Mouse (Mus musculus): Measurements from ENCODE around the gene Klhdc8b. TPM values are rescaled to one million over a fixed set of nuclear protein-coding genes. Genes with fewer than 3 reads are reported as not detected.

Klhdc8b gene
- polyA plus RNA-seq, 1 experiment from 2014 or later = 12.5 TPM

GRCm38 (mm10) chr9:108480813-108481519 lies 19.6 kb upstream of the Klhdc8b start:
- Histone ChIP-seq H3K4me2 (no peak overlapping the region), H3K9ac (no peak overlapping the region), H3K27me3 (peaks cover 24% of the 10 kb centered on the region), H3K9me3 (replicated peaks) (no peaks in the 10 kb centered on the region), H3K27ac (replicated peaks) (no peak overlapping the region), H3K4me1 (replicated peaks) (peaks cover 20% of the 10 kb centered on the region), H3K4me3 (replicated peaks) (no peak overlapping the region), H3K36me3 (replicated peaks) (no peaks in the 10 kb centered on the region)
- ATAC-seq (ENCODE audit: insufficient read depth) = no peak
- WGBS (ENCODE audit: insufficient replicate concordance) = 80% methylated on average over 28 of the region's 28 CpGs

- Histone ChIP-seq H3K4me3 (replicated peaks) (peak within 1 kb of the TSS; percentile 54), H3K9me3 (replicated peaks) (no peaks in the 10 kb centered on the region), H3K9ac (peak within 1 kb of the TSS; percentile 46; the same call in 1 of the 2 replicates), H3K4me2 (peak within 1 kb of the TSS; percentile 60), H3K27ac (replicated peaks) (peak within 1 kb of the TSS; percentile 51), H3K36me3 (replicated peaks) (no peaks in the 10 kb centered on the region), H3K4me1 (replicated peaks) (peaks cover 20% of the 10 kb centered on the region), H3K27me3 (peaks cover 24% of the 10 kb centered on the region)
- WGBS (ENCODE audit: insufficient replicate concordance) = 24% methylated on average over 10 of the region's 10 CpGs
- ATAC-seq (ENCODE audit: insufficient read depth) = peak; percentile 20; the same call in 1 of the 2 replicates
These were observed 18.5 kb upstream of the Klhdc8b start, which contains the start of gene Lamb2 for GRCm38 (mm10) chr9:108479721-108480351. Gene Lamb2, plus strand, starts transcription at chr9:108479736.

GRCm38 (mm10) chr9:108479241-108479640 lies 17.9 kb upstream of the Klhdc8b start:
- peaks cover 24% of the 10 kb centered on the region for H3K27me3 ChIP-seq
- ATAC-seq (ENCODE audit: insufficient read depth) = no peak
- no peak overlapping the region for H3K4me3 ChIP-seq (replicated peaks)
- no peak overlapping the region for H3K27ac ChIP-seq (replicated peaks)
- H3K4me2 ChIP-seq = peak overlapping the region; percentile 60
- 34% methylated on average over 11 of the region's 11 CpGs for WGBS (ENCODE audit: insufficient replicate concordance)
- H3K36me3 ChIP-seq (replicated peaks) = no peaks in the 10 kb centered on the region
- peaks cover 20% of the 10 kb centered on the region for H3K4me1 ChIP-seq (replicated peaks)
- H3K9ac ChIP-seq = no peak overlapping the region
- H3K9me3 ChIP-seq (replicated peaks) = no peaks in the 10 kb centered on the region

- H3K4me2 ChIP-seq = peak overlapping the region; percentile 60
- H3K27ac ChIP-seq (replicated peaks) = peak overlapping the region; percentile 51
- peak overlapping the region; percentile 54 for H3K4me3 ChIP-seq (replicated peaks)
- H3K27me3 ChIP-seq = peaks cover 24% of the 10 kb centered on the region
- H3K9ac ChIP-seq = peak overlapping the region; percentile 27; the same call in 1 of the 2 replicates
- ATAC-seq (ENCODE audit: insufficient read depth) = 0 out of 2 replicates have a peak, but pooled peaks have one; percentile 32
- no peaks in the 10 kb centered on the region for H3K36me3 ChIP-seq (replicated peaks)
- under 1% methylated on average over 20 of the region's 20 CpGs for WGBS (ENCODE audit: insufficient replicate concordance)
- no peaks in the 10 kb centered on the region for H3K9me3 ChIP-seq (replicated peaks)
- peaks cover 20% of the 10 kb centered on the region for H3K4me1 ChIP-seq (replicated peaks)
These were observed 17.3 kb upstream of the Klhdc8b start for GRCm38 (mm10) chr9:108478638-108479156.

- ATAC-seq (ENCODE audit: insufficient read depth) = no peak
- 62% methylated on average over 1 of the region's 1 CpGs for WGBS (ENCODE audit: insufficient replicate concordance)
- Histone ChIP-seq H3K27ac (replicated peaks) (no peak overlapping the region), H3K27me3 (peaks cover 16% of the 10 kb centered on the region), H3K36me3 (replicated peaks) (no peaks in the 10 kb centered on the region), H3K4me3 (replicated peaks) (no peak overlapping the region), H3K9me3 (replicated peaks) (no peaks in the 10 kb centered on the region), H3K4me2 (no peak overlapping the region), H3K9ac (no peak overlapping the region), H3K4me1 (replicated peaks) (peaks cover 10% of the 10 kb centered on the region)
These were observed 13.1 kb upstream of the Klhdc8b start for GRCm38 (mm10) chr9:108474528-108474927.

- no peak overlapping the region for H3K9ac ChIP-seq
- ATAC-seq (ENCODE audit: insufficient read depth) = no peak
- WGBS (ENCODE audit: insufficient replicate concordance) = 56% methylated on average over 4 of the region's 4 CpGs
- H3K4me1 ChIP-seq (replicated peaks) = no peaks in the 10 kb centered on the region
- no peak overlapping the region for H3K27ac ChIP-seq (replicated peaks)
- no peak overlapping the region for H3K4me2 ChIP-seq
- H3K4me3 ChIP-seq (replicated peaks) = no peak overlapping the region
- H3K9me3 ChIP-seq (replicated peaks) = no peaks in the 10 kb centered on the region
- H3K36me3 ChIP-seq (replicated peaks) = peaks cover 10% of the 10 kb centered on the region
- H3K27me3 ChIP-seq = no peaks in the 10 kb centered on the region
These were observed 8.5 kb upstream of the Klhdc8b start for GRCm38 (mm10) chr9:108469845-108470244.

GRCm38 (mm10) chr9:108469430-108469829 lies 8.0 kb upstream of the Klhdc8b start:
- no peaks in the 10 kb centered on the region for H3K9me3 ChIP-seq (replicated peaks)
- H3K27me3 ChIP-seq = no peaks in the 10 kb centered on the region
- no peak for ATAC-seq (ENCODE audit: insufficient read depth)
- peaks cover 13% of the 10 kb centered on the region for H3K36me3 ChIP-seq (replicated peaks)
- no peak overlapping the region for H3K27ac ChIP-seq (replicated peaks)
- WGBS (ENCODE audit: insufficient replicate concordance) = 72% methylated on average over 5 of the region's 5 CpGs
- no peaks in the 10 kb centered on the region for H3K4me1 ChIP-seq (replicated peaks)
- H3K4me3 ChIP-seq (replicated peaks) = no peak overlapping the region
- no peak overlapping the region for H3K9ac ChIP-seq
- no peak overlapping the region for H3K4me2 ChIP-seq

- no peak overlapping the region for H3K27ac ChIP-seq (replicated peaks)
- no peak overlapping the region for H3K4me2 ChIP-seq
- H3K27me3 ChIP-seq = no peaks in the 10 kb centered on the region
- H3K36me3 ChIP-seq (replicated peaks) = peaks cover 30% of the 10 kb centered on the region
- peaks cover 11% of the 10 kb centered on the region for H3K4me1 ChIP-seq (replicated peaks)
- WGBS (ENCODE audit: insufficient replicate concordance) = 74% methylated on average over 2 of the region's 2 CpGs
- ATAC-seq (ENCODE audit: insufficient read depth) = no peak
- no peak overlapping the region for H3K9ac ChIP-seq
- no peaks in the 10 kb centered on the region for H3K9me3 ChIP-seq (replicated peaks)
- H3K4me3 ChIP-seq (replicated peaks) = no peak overlapping the region
These were observed 4.8 kb upstream of the Klhdc8b start for GRCm38 (mm10) chr9:108466219-108466618.

GRCm38 (mm10) chr9:108463713-108464112 lies 2.3 kb upstream of the Klhdc8b start:
- H3K4me2 ChIP-seq = no peak overlapping the region
- H3K4me1 ChIP-seq (replicated peaks) = peaks cover 25% of the 10 kb centered on the region
- no peak overlapping the region for H3K9ac ChIP-seq
- no peak for ATAC-seq (ENCODE audit: insufficient read depth)
- H3K27ac ChIP-seq (replicated peaks) = no peak overlapping the region
- no peaks in the 10 kb centered on the region for H3K9me3 ChIP-seq (replicated peaks)
- no peak overlapping the region for H3K4me3 ChIP-seq (replicated peaks)
- H3K27me3 ChIP-seq = no peaks in the 10 kb centered on the region
- 83% methylated on average over 9 of the region's 9 CpGs for WGBS (ENCODE audit: insufficient replicate concordance)
- peaks cover 30% of the 10 kb centered on the region for H3K36me3 ChIP-seq (replicated peaks)

GRCm38 (mm10) chr9:108462192-108462591 lies 811 bp upstream of the Klhdc8b start:
- peaks cover 30% of the 10 kb centered on the region for H3K36me3 ChIP-seq (replicated peaks)
- H3K9me3 ChIP-seq (replicated peaks) = no peaks in the 10 kb centered on the region
- H3K27ac ChIP-seq (replicated peaks) = no peak overlapping the region
- ATAC-seq (ENCODE audit: insufficient read depth) = no peak
- WGBS (ENCODE audit: insufficient replicate concordance) = 81% methylated on average over 10 of the region's 10 CpGs
- no peaks in the 10 kb centered on the region for H3K27me3 ChIP-seq
- no peak overlapping the region for H3K4me2 ChIP-seq
- peaks cover 29% of the 10 kb centered on the region for H3K4me1 ChIP-seq (replicated peaks)
- no peak overlapping the region for H3K9ac ChIP-seq
- no peak overlapping the region for H3K4me3 ChIP-seq (replicated peaks)

- H3K36me3 ChIP-seq (replicated peaks) = peaks cover 30% of the 10 kb centered on the region
- no peak for ATAC-seq (ENCODE audit: insufficient read depth)
- no peaks in the 10 kb centered on the region for H3K9me3 ChIP-seq (replicated peaks)
- peaks cover 31% of the 10 kb centered on the region for H3K4me1 ChIP-seq (replicated peaks)
- WGBS (ENCODE audit: insufficient replicate concordance) = 86% methylated on average over 5 of the region's 5 CpGs
- H3K4me3 ChIP-seq (replicated peaks) = peak overlapping the region; percentile 82
- H3K27ac ChIP-seq (replicated peaks) = no peak overlapping the region
- H3K4me2 ChIP-seq = peak overlapping the region; percentile 88
- H3K9ac ChIP-seq = 0 out of 2 replicates have a peak overlapping the region, but pooled peaks have one; percentile 83
- H3K27me3 ChIP-seq = no peaks in the 10 kb centered on the region
These were observed 294 bp upstream of the Klhdc8b start for GRCm38 (mm10) chr9:108461675-108462074.
